Mouse (Mus musculus) G1E (cell line): ENCODE measurements at regions not wholly inside any gene's neighbourhood (a gene's known extent, or its start where the extent isn't known, plus 50 kb on each side); places are given as distances from the start of the nearest gene placed in this dataset.

Experiments used
- ATAC-seq: 2 replicates; pipeline ENCODE4 v1.8.0; 2016; ENCODE audit warnings: mild to moderate bottlenecking; ENCODE audit not compliant: insufficient number of reproducible peaks, poor library complexity, low FRiP score, severe bottlenecking; ENCODE audit errors: extremely low read depth
- DNase-seq: peaks from one replicate; pipeline ENCODE4 v3.0.0; 2012; ENCODE audit warnings: low spot score
- H3K27me3 ChIP-seq: 2 replicates; pipeline ENCODE4 v1.6.1; 2012; ENCODE audit warnings: mild to moderate bottlenecking, low read length, inconsistent platforms; ENCODE audit not compliant: insufficient read depth
- H3K36me3 ChIP-seq: replicated peaks from 2 replicates; pipeline ENCODE3; 2012; ENCODE audit warnings: mild to moderate bottlenecking, inconsistent platforms
- H3K4me1 ChIP-seq: 2 replicates; pipeline ENCODE4 v1.6.1; 2012; ENCODE audit warnings: low read depth, low read length, inconsistent platforms, mixed read lengths; ENCODE audit not compliant: insufficient read depth
- H3K4me3 ChIP-seq: 2 replicates; pipeline ENCODE4 v1.5.1; 2012; ENCODE audit warnings: low read depth, mild to moderate bottlenecking, inconsistent platforms, low read length, moderate library complexity, mixed read lengths
- H3K9me3 ChIP-seq: replicated peaks from 2 replicates; pipeline ENCODE4 v1.6.1; 2012; ENCODE audit warnings: inconsistent platforms
- CTCF ChIP-seq: IDR thresholded peaks from 2 replicates; pipeline ENCODE4 v1.5.1; 2012; ENCODE audit warnings: low read depth, low read length, inconsistent platforms, mixed read lengths
- GATA1 ChIP-seq: IDR thresholded peaks from 2 replicates; pipeline ENCODE4 v1.6.1; 2012; ENCODE audit warnings: borderline replicate concordance, low read length, inconsistent platforms, mixed read lengths
- GATA2 ChIP-seq: IDR thresholded peaks from 2 replicates; pipeline ENCODE4 v1.6.1; 2012; ENCODE audit warnings: low read depth, low read length, inconsistent platforms, borderline replicate concordance
- POLR2AphosphoS5 ChIP-seq: IDR thresholded peaks from 2 replicates; pipeline ENCODE4 v1.6.1; 2012; ENCODE audit warnings: low read depth, low read length, inconsistent platforms; ENCODE audit not compliant: insufficient replicate concordance
- TAL1 ChIP-seq: conservative IDR thresholded peaks from 2 replicates; pipeline ENCODE4 v1.6.1; 2012; ENCODE audit warnings: low read depth, low read length, inconsistent platforms, mixed read lengths

GRCm38 (mm10) chr3:148679121-148679520 is 311.2 kb downstream of the Adgrl2 start:
- Histone ChIP-seq H3K36me3 (no peaks in the 10 kb centered on the region), H3K9me3 (peaks cover 15% of the 10 kb centered on the region), H3K4me1 (no peaks in the 10 kb centered on the region), H3K27me3 (no peaks in the 10 kb centered on the region), H3K4me3 (no peak overlapping the region)
- no peak for TF ChIP-seq CTCF
- TF ChIP-seq TAL1: no peak
- ATAC-seq: no peak
- DNase-seq: no peak

DNA sequence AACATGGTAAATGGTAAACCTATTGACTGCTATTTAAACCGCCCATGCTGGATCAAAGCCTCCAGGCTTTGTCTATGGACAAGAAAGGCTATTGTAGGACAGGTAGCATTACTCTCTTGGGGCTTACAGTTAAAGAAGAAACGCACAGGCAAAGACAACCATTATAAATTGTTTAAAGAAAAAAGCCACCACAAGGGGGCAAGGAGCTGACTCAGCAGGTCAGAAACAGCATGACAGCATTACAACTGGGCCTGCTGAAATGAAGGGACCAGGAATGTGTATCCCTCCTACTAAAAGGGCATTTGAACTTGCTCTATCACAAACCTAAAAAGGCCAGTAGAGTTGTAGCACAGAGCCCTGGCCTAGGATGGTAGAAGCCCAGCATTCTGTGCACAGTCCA is 314.3 kb downstream of the Adgrl2 start:
- no peak for ATAC-seq
- TF ChIP-seq CTCF (no peak), GATA2 (no peak), TAL1 (no peak), POLR2AphosphoS5 (no peak), GATA1 (no peak)
- H3K9me3 ChIP-seq: peaks cover 22% of the 10 kb centered on the region
- no peaks in the 10 kb centered on the region for H3K27me3 ChIP-seq
- no peaks in the 10 kb centered on the region for H3K4me1 ChIP-seq
- H3K4me3 ChIP-seq: no peak overlapping the region
- no peaks in the 10 kb centered on the region for H3K36me3 ChIP-seq
- DNase-seq: no peak

- H3K9me3 ChIP-seq: peaks cover 19% of the 10 kb centered on the region
- H3K4me1 ChIP-seq: no peaks in the 10 kb centered on the region
- no peaks in the 10 kb centered on the region for H3K27me3 ChIP-seq
- ATAC-seq (no peak), DNase-seq (no peak)
- no peak overlapping the region for H3K4me3 ChIP-seq
- TF ChIP-seq POLR2AphosphoS5 (no peak), GATA2 (no peak), CTCF (no peak), TAL1 (no peak), GATA1 (no peak)
- H3K36me3 ChIP-seq: no peaks in the 10 kb centered on the region
Observed at GRCm38 (mm10) chr3:148662888-148663477, 327.4 kb downstream of the Adgrl2 start.

GRCm38 (mm10) chr3:148659024-148659423 is 331.3 kb downstream of the Adgrl2 start:
- Histone ChIP-seq H3K4me1 (no peaks in the 10 kb centered on the region), H3K27me3 (no peaks in the 10 kb centered on the region), H3K9me3 (peaks cover 35% of the 10 kb centered on the region), H3K36me3 (no peaks in the 10 kb centered on the region), H3K4me3 (no peak overlapping the region)
- DNase-seq (no peak), ATAC-seq (no peak)
- TF ChIP-seq CTCF (no peak), GATA2 (no peak), GATA1 (no peak), POLR2AphosphoS5 (no peak), TAL1 (no peak)

DNA sequence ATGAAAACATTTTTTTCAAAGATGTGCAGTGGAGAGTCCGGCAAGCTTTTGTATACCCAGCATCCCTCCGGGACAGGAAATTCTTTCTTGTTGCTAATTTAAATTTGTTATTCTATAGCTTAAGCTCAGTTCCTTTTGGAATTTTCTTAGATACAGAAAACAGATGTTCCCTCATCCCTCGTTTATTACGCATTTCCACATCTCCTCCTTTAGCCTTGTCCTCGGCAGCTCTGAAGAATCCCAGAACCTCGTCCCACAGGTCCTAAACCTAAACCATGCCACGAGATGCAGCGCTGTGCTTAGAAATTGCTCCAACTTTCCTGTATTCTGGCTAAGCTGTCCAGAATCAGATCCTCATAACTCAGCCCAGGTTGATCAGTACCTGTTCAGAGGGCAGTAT is 332.0 kb downstream of the Adgrl2 start:
- H3K4me1 ChIP-seq: no peaks in the 10 kb centered on the region
- H3K36me3 ChIP-seq: no peaks in the 10 kb centered on the region
- ATAC-seq: no peak
- peaks cover 35% of the 10 kb centered on the region for H3K9me3 ChIP-seq
- no peak for TF ChIP-seq GATA2
- no peak for TF ChIP-seq TAL1
- no peak for TF ChIP-seq CTCF
- no peak for TF ChIP-seq POLR2AphosphoS5
- no peak for TF ChIP-seq GATA1
- no peak overlapping the region for H3K4me3 ChIP-seq
- H3K27me3 ChIP-seq: no peaks in the 10 kb centered on the region
- no peak for DNase-seq

GRCm38 (mm10) chr3:148656187-148656586 is 334.2 kb downstream of the Adgrl2 start:
- Histone ChIP-seq H3K27me3 (no peaks in the 10 kb centered on the region), H3K4me1 (no peaks in the 10 kb centered on the region), H3K36me3 (no peaks in the 10 kb centered on the region), H3K9me3 (peaks cover 38% of the 10 kb centered on the region), H3K4me3 (no peak overlapping the region)
- DNase-seq: no peak
- no peak for TF ChIP-seq TAL1
- TF ChIP-seq GATA2: no peak
- no peak for TF ChIP-seq POLR2AphosphoS5
- TF ChIP-seq GATA1: no peak
- no peak for TF ChIP-seq CTCF
- no peak for ATAC-seq
